Mouse (Mus musculus) forebrain, embryonic 16.5 days (tissue): ENCODE data around the gene Bloc1s4. TPM values are rescaled to one million over a fixed set of nuclear protein-coding genes. Genes with fewer than 3 reads are reported as not detected.

ENCODE experiments used
- polyA plus RNA-seq: library from polyadenylated mRNA; unstranded; fragments of >200 nt; fragmentation: Nextera tagmentation; extraction: Ambion mirVana; gene quantifications from 2 replicates; pipeline ENCODE4 v1.2.1, GENCODE M21; 2015

Gene Bloc1s4
- polyA plus RNA-seq, 1 experiment from 2014 or later = 31.4 TPM

Other genes starting within 250 kb of the Bloc1s4 start
- gene Tbc1d14, start 155.4 kb downstream of the Bloc1s4 start, polyA plus RNA-seq = 118 and 123 TPM in 2 replicates
- 35.9 and 39.9 TPM in 2 replicates for gene D5Ertd579e, start 52.6 kb downstream of the Bloc1s4 start, polyA plus RNA-seq
- 284 and 308 TPM in 2 replicates for gene Mrfap1, start 48.1 kb upstream of the Bloc1s4 start, polyA plus RNA-seq
- 7.2 and 7.3 TPM in 2 replicates for gene Man2b2, start 82.0 kb upstream of the Bloc1s4 start, polyA plus RNA-seq
- 34.2 and 38.3 TPM in 2 replicates for gene Ppp2r2c, start 119.9 kb upstream of the Bloc1s4 start, polyA plus RNA-seq
- 8.5 and 10.7 TPM in 2 replicates for gene Wfs1, start 240.6 kb upstream of the Bloc1s4 start, polyA plus RNA-seq